Mouse (Mus musculus): ENCODE measurements around the gene Dbi. TPM values are rescaled to one million over a fixed set of nuclear protein-coding genes. Genes with fewer than 3 reads are reported as not detected.

The Dbi gene
- 1,624 and 1,630 TPM in 2 replicates for polyA plus RNA-seq (2015; fragmentation: Nextera tagmentation; extraction: Ambion mirVana)

DNA sequence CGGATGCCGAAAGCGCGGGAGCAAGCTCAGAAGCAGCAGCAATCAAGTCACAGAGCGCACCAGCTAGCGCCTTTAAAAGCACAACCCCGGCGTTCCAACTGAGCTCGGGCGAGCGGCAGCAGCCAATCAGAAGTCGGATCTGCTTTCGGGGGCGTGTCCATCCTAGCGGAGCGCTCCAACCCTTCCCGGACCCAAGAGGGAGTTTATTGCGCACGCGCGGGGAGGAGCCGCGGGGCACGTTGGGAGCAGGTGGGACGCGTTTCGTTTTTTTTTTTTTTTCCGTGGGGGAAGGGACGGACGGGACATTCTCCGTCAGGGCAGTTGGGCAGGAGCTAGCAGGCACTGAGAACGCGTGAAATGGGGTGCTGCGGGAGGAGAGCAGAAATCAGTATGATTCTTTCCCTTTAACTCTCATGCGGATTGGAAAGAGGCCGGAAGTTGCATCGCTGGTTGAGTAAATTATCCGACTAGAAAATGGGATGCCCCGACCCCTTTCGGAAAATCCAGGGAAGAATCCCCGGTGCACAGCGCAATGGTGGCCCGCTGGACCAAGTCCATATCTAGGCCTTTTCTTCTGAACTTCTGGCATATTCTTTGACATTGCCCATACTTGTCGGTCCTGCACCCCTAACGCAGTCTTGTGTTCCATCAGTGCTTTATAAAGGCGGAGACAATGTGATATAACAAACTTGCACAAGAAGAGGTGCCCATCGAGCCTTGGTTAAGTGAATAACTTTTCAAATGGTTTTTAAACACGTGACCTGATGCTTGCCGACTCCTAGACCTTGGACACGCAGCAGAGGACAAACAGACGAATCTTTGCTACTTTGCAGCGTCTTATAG lies at the start of gene Dbi, which contains the start of gene 3110009E18Rik:
Dbi (minus strand) TSS at position 110 of the 843 bp plus-strand sequence.
3110009E18Rik (plus strand) TSS at position 219 of the 843 bp plus-strand sequence.
- Histone ChIP-seq H3K4me3 (peak within 1 kb of the TSS; percentile 59), H3K9ac (peak within 1 kb of the TSS; percentile 65), H3K4me1 (replicated peaks) (peaks cover 42% of the 10 kb centered on the region), H3K4me2 (peak within 1 kb of the TSS; percentile 82), H3K36me3 (no peaks in the 10 kb centered on the region; the same call in 1 of the 2 replicates), H3K9me3 (no peaks in the 10 kb centered on the region), H3K27ac (replicated peaks) (peak within 1 kb of the TSS; percentile 89), H3K27me3 (no peaks in the 10 kb centered on the region)
- 1% methylated on average over 52 of the region's 52 CpGs for WGBS
- peak; percentile 96 for ATAC-seq (ENCODE audit: low FRiP score, low read depth)

GRCm38 (mm10) chr1:120170307-120170706 lies 49.4 kb upstream of the Dbi start:
- no peaks in the 10 kb centered on the region for H3K36me3 ChIP-seq
- ATAC-seq (ENCODE audit: low FRiP score, low read depth) = no peak
- no peaks in the 10 kb centered on the region for H3K27me3 ChIP-seq
- no peaks in the 10 kb centered on the region for H3K9me3 ChIP-seq
- no peak overlapping the region for H3K27ac ChIP-seq (replicated peaks)
- no peak overlapping the region for H3K4me2 ChIP-seq
- H3K4me1 ChIP-seq (replicated peaks) = no peaks in the 10 kb centered on the region
- no peak overlapping the region for H3K9ac ChIP-seq
- no peak overlapping the region for H3K4me3 ChIP-seq
- WGBS = 87% methylated on average over 7 of the region's 7 CpGs

DNA sequence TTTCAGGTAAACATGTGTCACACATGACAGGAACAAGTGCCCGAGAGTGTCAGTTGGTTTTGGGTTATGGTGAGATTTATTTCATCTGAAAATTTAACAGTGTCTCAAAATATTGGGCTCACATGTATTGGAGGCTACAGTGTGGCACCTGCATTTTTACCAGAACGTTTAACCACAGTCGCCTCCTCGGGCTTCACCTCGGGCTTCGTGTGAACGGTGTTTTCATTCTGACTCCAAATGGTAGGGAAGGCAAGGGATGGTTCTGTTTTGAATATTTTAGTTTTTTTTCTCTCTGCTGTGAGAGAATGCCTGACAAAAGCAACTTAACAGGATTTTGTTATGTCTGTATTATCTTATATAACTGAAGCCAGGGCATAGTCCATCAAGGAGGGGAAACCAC lies 47.8 kb upstream of the Dbi start:
- no peaks in the 10 kb centered on the region for H3K27me3 ChIP-seq
- no peak overlapping the region for H3K4me2 ChIP-seq
- ATAC-seq (ENCODE audit: low FRiP score, low read depth) = no peak
- H3K27ac ChIP-seq (replicated peaks) = no peak overlapping the region
- H3K4me3 ChIP-seq = no peak overlapping the region
- H3K9me3 ChIP-seq = no peaks in the 10 kb centered on the region
- no peaks in the 10 kb centered on the region for H3K36me3 ChIP-seq
- WGBS = 88% methylated on average over 7 of the region's 7 CpGs
- H3K4me1 ChIP-seq (replicated peaks) = no peaks in the 10 kb centered on the region
- H3K9ac ChIP-seq = no peak overlapping the region

DNA sequence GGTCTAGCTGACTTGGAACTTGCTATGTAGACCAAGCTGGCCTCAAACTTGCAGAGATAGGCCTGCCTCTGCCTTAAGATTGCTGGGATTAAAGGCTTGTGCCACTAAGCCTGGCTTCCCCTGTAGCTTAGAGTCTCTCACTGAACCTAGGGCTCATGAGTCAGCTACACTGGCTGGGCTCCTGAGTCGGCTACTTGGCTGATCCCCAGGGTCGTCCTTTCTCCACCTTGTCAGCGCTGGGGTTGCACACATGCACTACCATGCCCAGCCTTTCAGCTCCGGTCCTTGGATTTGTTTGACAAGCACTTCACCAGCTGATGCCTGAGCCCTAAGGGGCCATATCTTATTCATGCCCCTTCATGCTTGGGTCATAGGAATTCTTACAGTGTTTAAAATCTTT lies 47.1 kb upstream of the Dbi start:
- no peak overlapping the region for H3K9ac ChIP-seq
- no peaks in the 10 kb centered on the region for H3K9me3 ChIP-seq
- H3K27me3 ChIP-seq = no peaks in the 10 kb centered on the region
- H3K4me1 ChIP-seq (replicated peaks) = no peaks in the 10 kb centered on the region
- no peak overlapping the region for H3K4me3 ChIP-seq
- WGBS = 69% methylated on average over 4 of the region's 4 CpGs
- no peaks in the 10 kb centered on the region for H3K36me3 ChIP-seq
- no peak for ATAC-seq (ENCODE audit: low FRiP score, low read depth)
- H3K27ac ChIP-seq (replicated peaks) = no peak overlapping the region
- H3K4me2 ChIP-seq = no peak overlapping the region

GRCm38 (mm10) chr1:120162616-120163015 lies 41.7 kb upstream of the Dbi start:
- Histone ChIP-seq H3K4me2 (no peak overlapping the region), H3K27me3 (no peaks in the 10 kb centered on the region), H3K9ac (no peak overlapping the region), H3K4me3 (no peak overlapping the region), H3K27ac (replicated peaks) (no peak overlapping the region), H3K9me3 (no peaks in the 10 kb centered on the region), H3K4me1 (replicated peaks) (no peaks in the 10 kb centered on the region), H3K36me3 (no peaks in the 10 kb centered on the region)
- 65% methylated on average over 1 of the region's 1 CpGs for WGBS
- no peak for ATAC-seq (ENCODE audit: low FRiP score, low read depth)

DNA sequence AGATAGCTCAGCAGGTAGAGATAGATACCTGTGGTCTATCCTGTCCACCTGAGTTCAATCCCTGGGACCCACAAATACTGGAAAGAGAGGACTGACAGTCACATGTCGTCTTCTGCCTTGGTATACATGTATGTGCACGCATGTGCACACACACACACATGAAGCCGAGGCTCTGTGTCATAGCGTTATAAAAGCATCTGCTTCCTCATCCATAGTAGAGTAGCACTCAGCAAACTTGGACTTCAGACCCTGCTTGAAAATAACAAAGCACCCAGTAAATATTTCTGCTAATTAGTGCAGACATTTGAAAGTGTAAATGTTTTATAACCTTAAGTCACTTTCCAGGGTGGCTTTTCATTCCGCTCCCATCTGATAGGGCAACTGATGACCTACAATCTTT lies 40.6 kb upstream of the Dbi start:
- Histone ChIP-seq H3K36me3 (no peaks in the 10 kb centered on the region), H3K27ac (replicated peaks) (no peak overlapping the region), H3K27me3 (no peaks in the 10 kb centered on the region), H3K4me3 (no peak overlapping the region), H3K9me3 (no peaks in the 10 kb centered on the region), H3K4me1 (replicated peaks) (no peaks in the 10 kb centered on the region), H3K4me2 (no peak overlapping the region), H3K9ac (no peak overlapping the region)
- 96% methylated on average over 5 of the region's 5 CpGs for WGBS
- ATAC-seq (ENCODE audit: low FRiP score, low read depth) = no peak

DNA sequence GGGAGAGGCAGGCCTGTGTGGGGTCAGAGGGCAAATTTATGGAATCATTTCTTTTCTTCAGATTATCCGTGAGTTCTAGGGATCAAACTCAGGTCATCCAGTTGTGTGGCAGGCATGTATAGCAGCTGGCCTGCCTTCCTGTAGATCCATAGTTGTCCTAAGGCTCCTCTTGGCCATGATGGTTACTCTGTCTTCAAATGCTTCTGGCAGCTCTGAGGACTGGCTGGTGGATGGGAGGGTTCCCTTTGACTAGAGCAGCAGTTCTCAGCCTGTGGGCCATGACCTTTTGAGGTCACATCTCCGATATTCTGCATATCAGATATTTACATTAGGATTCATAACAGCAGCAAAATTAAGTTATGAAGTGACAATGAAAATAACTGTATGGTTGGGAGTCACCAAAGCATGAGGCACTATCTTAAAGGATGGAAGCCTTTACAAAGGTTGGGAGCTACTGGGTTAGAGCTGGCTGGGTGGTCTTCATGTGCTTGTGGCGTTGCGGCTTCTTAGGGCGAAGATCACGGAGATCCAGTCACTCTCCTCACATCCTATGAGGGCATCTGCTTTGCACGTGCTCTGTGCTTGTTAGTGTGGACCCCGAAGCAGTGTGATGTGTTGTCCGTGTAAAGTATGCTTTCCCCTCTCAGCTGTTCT lies 37.7 kb upstream of the Dbi start:
- H3K4me2 ChIP-seq = no peak overlapping the region
- 88% methylated on average over 9 of the region's 9 CpGs for WGBS
- H3K4me1 ChIP-seq (replicated peaks) = no peaks in the 10 kb centered on the region
- H3K36me3 ChIP-seq = no peaks in the 10 kb centered on the region
- no peak overlapping the region for H3K27ac ChIP-seq (replicated peaks)
- no peak for ATAC-seq (ENCODE audit: low FRiP score, low read depth)
- no peak overlapping the region for H3K4me3 ChIP-seq
- H3K9ac ChIP-seq = no peak overlapping the region
- H3K9me3 ChIP-seq = no peaks in the 10 kb centered on the region
- H3K27me3 ChIP-seq = no peaks in the 10 kb centered on the region

DNA sequence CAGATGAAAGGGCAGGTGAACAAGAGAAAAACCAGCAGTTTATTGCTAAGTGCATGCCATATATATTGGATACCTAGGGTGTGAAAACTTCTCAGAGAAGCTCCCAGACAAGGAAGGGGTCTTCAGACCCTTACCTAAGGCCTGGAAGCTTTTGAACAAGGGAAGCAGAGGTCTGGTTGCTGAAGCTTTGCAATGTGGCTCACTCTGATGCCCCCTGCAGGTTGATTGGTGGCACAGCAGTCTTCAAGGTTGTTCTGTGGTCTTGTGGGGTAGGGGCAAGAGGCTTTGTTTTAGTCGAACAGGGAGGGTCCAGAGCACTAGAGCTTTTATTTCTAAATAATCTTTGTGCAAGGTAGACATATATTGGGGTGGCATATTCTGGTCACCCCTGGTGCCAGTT lies 34.4 kb upstream of the Dbi start:
- no peaks in the 10 kb centered on the region for H3K36me3 ChIP-seq
- no peaks in the 10 kb centered on the region for H3K4me1 ChIP-seq (replicated peaks)
- no peak overlapping the region for H3K4me3 ChIP-seq
- no peak overlapping the region for H3K4me2 ChIP-seq
- ATAC-seq (ENCODE audit: low FRiP score, low read depth) = no peak
- H3K9ac ChIP-seq = no peak overlapping the region
- H3K27me3 ChIP-seq = no peaks in the 10 kb centered on the region
- H3K27ac ChIP-seq (replicated peaks) = no peak overlapping the region
- 13% methylated on average over 1 of the region's 1 CpGs for WGBS
- H3K9me3 ChIP-seq = no peaks in the 10 kb centered on the region

- no peaks in the 10 kb centered on the region for H3K9me3 ChIP-seq
- no peaks in the 10 kb centered on the region for H3K36me3 ChIP-seq
- H3K4me2 ChIP-seq = no peak overlapping the region
- no peak for ATAC-seq (ENCODE audit: low FRiP score, low read depth)
- no peaks in the 10 kb centered on the region for H3K27me3 ChIP-seq
- H3K4me1 ChIP-seq (replicated peaks) = no peaks in the 10 kb centered on the region
- no peak overlapping the region for H3K9ac ChIP-seq
- no peak overlapping the region for H3K27ac ChIP-seq (replicated peaks)
- no peak overlapping the region for H3K4me3 ChIP-seq
Measured at GRCm38 (mm10) chr1:120154232-120154631, 33.4 kb upstream of the Dbi start.

GRCm38 (mm10) chr1:120146994-120147393 lies 26.1 kb upstream of the Dbi start:
- Histone ChIP-seq H3K27ac (replicated peaks) (no peak overlapping the region), H3K4me2 (no peak overlapping the region), H3K9me3 (no peaks in the 10 kb centered on the region), H3K4me1 (replicated peaks) (no peaks in the 10 kb centered on the region), H3K9ac (no peak overlapping the region), H3K36me3 (no peaks in the 10 kb centered on the region), H3K4me3 (no peak overlapping the region), H3K27me3 (no peaks in the 10 kb centered on the region)
- ATAC-seq (ENCODE audit: low FRiP score, low read depth) = no peak

DNA sequence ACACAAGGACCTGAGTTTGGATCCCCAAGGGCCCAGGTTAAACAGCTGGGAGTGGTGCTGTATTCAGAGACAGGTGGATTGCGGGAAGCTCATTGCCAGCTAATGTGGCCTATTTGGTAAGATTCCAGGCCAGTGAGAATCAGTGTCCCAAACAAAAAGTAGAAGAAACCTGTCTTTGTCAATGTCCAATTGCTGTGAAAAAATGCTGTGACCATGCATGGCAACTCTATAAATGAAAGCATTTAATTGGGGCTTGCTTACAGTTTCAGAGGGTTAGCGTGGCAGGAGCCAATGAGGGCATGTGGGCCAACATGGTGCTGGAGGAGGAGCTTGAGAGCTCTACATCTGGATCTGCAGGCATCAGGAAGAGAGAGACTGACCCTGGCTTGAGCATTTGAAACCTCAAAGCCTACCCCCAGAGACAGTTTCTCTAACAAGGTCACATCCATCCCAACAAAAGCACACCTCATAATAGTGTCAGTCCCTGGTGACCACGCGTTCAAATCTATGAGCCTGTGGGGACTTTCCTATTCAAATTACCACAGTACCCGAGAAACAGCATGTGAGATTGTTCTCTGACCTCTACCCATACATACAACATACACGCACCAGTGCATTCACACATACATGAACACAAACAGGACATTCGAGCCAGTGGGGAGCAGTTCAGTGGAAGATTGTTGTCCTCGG lies 24.8 kb upstream of the Dbi start:
- Histone ChIP-seq H3K4me2 (no peak overlapping the region), H3K9me3 (no peaks in the 10 kb centered on the region), H3K36me3 (no peaks in the 10 kb centered on the region), H3K9ac (no peak overlapping the region), H3K27me3 (no peaks in the 10 kb centered on the region), H3K4me1 (replicated peaks) (no peaks in the 10 kb centered on the region), H3K4me3 (no peak overlapping the region), H3K27ac (replicated peaks) (no peak overlapping the region)
- ATAC-seq (ENCODE audit: low FRiP score, low read depth) = no peak
- WGBS = 85% methylated on average over 8 of the region's 8 CpGs

GRCm38 (mm10) chr1:120142551-120142950 lies 21.7 kb upstream of the Dbi start:
- Histone ChIP-seq H3K9me3 (no peaks in the 10 kb centered on the region), H3K4me3 (no peak overlapping the region), H3K36me3 (no peaks in the 10 kb centered on the region), H3K4me1 (replicated peaks) (no peaks in the 10 kb centered on the region), H3K27ac (replicated peaks) (no peak overlapping the region), H3K9ac (no peak overlapping the region), H3K4me2 (no peak overlapping the region), H3K27me3 (no peaks in the 10 kb centered on the region)
- ATAC-seq (ENCODE audit: low FRiP score, low read depth) = peak; percentile 47; the same call in 1 of the 2 replicates
- 58% methylated on average over 5 of the region's 5 CpGs for WGBS
